Mouse (Mus musculus): Measurements from ENCODE around the gene Mis18a. TPM values are rescaled to one million over a fixed set of nuclear protein-coding genes. Genes with fewer than 3 reads are reported as not detected.
A peak's percentile ranks its signal among the peaks of the same experiment; 100 is the strongest.

The Mis18a gene
- total RNA-seq, 1 experiment = 21.3 TPM

DNA sequence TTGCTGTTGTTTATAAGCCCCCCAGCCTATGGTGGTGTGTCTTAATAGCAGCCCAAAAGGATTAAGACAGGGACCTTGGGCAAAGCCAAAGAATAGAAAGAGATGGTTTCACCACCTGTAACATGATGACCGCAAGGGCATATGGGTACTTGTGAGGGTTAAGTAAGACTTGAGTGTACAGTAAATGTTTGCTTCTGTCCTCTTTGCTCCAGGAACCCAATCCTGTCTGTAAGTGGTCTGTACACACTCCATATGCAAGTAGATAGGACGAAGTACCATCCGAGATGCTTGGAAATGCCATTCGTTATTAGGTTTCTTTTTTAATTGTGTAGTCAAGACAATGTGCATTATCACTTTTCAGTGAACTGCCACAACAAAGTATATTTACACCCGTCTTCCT, 33.6 kb downstream of the Mis18a start:
- Histone ChIP-seq H3K4me3 (ENCODE audit: insufficient read depth in 1 of 2, low read depth in 1 of 2, low read length in 2 of 2, poor library complexity in 1 of 2, severe bottlenecking in 1 of 2) (peak overlapping the region in 1 of 2 experiments; percentile 52; a peak in 1 of 4 replicates), H3K9ac (ENCODE audit: insufficient read depth, low read depth, low read length, poor library complexity, severe bottlenecking) (no peak overlapping the region), H3K27ac (ENCODE audit: insufficient read depth, low read depth, low read length, poor library complexity, severe bottlenecking) (no peak overlapping the region), H3K4me1 (ENCODE audit: control insufficient read depth in 2 of 2, insufficient read depth in 2 of 2, low read length in 2 of 2, poor library complexity in 1 of 2) (no peaks in the 10 kb centered on the region), H3K9me3 (ENCODE audit: control insufficient read depth, insufficient read depth, low read depth, low read length) (no peaks in the 10 kb centered on the region), H3K36me3 (ENCODE audit: control insufficient read depth, insufficient read depth, low read length, poor library complexity, severe bottlenecking) (no peaks in the 10 kb centered on the region)
- in situ Hi-C loops (cut with MboI; ENCODE audit: low sequenced_read_pairs in 2 of 2, unreplicated experiment in 2 of 2) = no loop called here
- DNase-seq (ENCODE audit: low read depth, low spot score) = no peak
- TF ChIP-seq ZC3H11A (IDR thresholded peaks at IDR 0.05; ENCODE audit: borderline replicate concordance, low read depth, low read length) = no peak
- TF ChIP-seq MAFK (IDR thresholded peaks at IDR 0.05; ENCODE audit: insufficient read depth, low read depth, low read length) = no peak
- TF ChIP-seq ZNF384 (IDR thresholded peaks at IDR 0.05; ENCODE audit: low read depth, low read length) = no peak
- no peak for TF ChIP-seq CHD2 (IDR thresholded peaks at IDR 0.05; ENCODE audit: low read depth, low read length)
- TF ChIP-seq HCFC1 (IDR thresholded peaks at IDR 0.05; ENCODE audit: borderline replicate concordance, insufficient read depth, low read length) = no peak

DNA sequence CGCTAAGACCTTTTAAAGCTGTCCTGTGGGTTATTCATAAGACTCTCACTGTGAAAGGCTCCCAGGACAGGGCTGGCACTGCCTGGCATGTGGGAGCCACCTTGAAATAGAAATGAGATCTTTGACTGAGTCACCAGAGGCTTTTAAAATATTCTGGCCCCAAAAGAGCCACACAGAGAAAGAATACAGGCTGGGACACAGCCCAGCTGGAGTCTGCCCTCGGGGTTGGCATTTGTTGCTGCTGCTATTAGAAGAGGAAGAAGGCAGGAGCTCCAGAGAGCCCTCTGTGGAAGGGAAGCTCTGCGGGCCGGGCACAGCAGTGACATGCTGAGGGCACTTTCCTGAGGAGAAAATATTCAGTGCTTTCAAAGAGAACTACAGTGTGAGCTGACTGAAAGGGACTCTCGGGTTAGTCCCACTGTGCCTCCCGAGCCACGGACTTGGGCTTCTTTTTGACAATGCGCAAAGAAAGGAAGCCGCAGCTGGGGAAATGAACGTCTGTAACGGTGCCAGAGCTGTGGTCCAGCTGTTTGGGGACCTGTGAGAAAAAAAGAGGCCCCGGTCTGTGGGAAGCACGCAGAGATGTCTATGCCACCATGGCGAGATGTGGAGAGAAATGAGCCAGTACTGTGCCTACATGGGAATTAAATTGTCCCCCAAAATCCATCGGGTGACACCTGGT, 34.4 kb downstream of the Mis18a start:
- DNase-seq (ENCODE audit: low read depth, low spot score) = no peak
- Histone ChIP-seq H3K27ac (ENCODE audit: insufficient read depth, low read depth, low read length, poor library complexity, severe bottlenecking) (no peak overlapping the region), H3K4me3 (ENCODE audit: insufficient read depth in 1 of 2, low read depth in 1 of 2, low read length in 2 of 2, poor library complexity in 1 of 2, severe bottlenecking in 1 of 2) (peak overlapping the region; percentile 18 to 52; a peak in 3 of 4 replicates), H3K9ac (ENCODE audit: insufficient read depth, low read depth, low read length, poor library complexity, severe bottlenecking) (peak overlapping the region; percentile 31; the same call in 1 of the 2 replicates), H3K4me1 (ENCODE audit: control insufficient read depth in 2 of 2, insufficient read depth in 2 of 2, low read length in 2 of 2, poor library complexity in 1 of 2) (no peaks in the 10 kb centered on the region), H3K36me3 (ENCODE audit: control insufficient read depth, insufficient read depth, low read length, poor library complexity, severe bottlenecking) (no peaks in the 10 kb centered on the region), H3K9me3 (ENCODE audit: control insufficient read depth, insufficient read depth, low read depth, low read length) (no peaks in the 10 kb centered on the region)
- in situ Hi-C loops (cut with MboI; ENCODE audit: low sequenced_read_pairs in 2 of 2, unreplicated experiment in 2 of 2) = no loop called here
- TF ChIP-seq MAFK (IDR thresholded peaks at IDR 0.05; ENCODE audit: insufficient read depth, low read depth, low read length) (no peak), ZNF384 (IDR thresholded peaks at IDR 0.05; ENCODE audit: low read depth, low read length) (no peak), CHD2 (IDR thresholded peaks at IDR 0.05; ENCODE audit: low read depth, low read length) (no peak), HCFC1 (IDR thresholded peaks at IDR 0.05; ENCODE audit: borderline replicate concordance, insufficient read depth, low read length) (no peak), ZC3H11A (IDR thresholded peaks at IDR 0.05; ENCODE audit: borderline replicate concordance, low read depth, low read length) (no peak)

DNA sequence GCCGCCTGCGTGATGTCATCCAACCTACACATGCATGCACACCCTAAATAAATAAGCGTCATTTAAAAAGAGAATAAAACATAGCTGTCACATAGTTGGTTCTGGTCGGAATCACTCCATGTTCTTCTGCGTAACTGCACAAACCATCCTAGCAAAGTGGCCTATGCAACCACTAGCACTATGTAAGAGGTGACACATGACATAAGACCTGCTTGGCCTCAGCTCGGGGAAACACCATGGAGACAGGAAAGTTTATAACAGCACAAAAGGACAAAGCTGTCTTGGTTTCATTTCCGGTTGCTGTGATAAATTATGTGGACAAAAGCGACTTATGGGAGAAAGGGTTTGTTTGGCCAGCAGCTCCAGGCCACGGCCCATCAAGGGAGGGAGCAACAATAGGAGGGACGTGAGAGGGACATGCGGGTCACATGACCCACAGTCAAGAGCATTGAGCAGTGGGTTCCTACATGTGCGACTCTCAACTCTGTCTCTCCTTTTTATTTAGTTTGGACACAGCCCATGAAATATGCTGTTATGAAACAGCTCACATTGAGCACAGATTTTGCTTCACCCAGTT, 39.4 kb downstream of the Mis18a start:
- H3K9me3 ChIP-seq (ENCODE audit: control insufficient read depth, insufficient read depth, low read depth, low read length) = no peaks in the 10 kb centered on the region
- in situ Hi-C loops (cut with MboI; ENCODE audit: low sequenced_read_pairs in 2 of 2, unreplicated experiment in 2 of 2) = no loop called here
- TF ChIP-seq HCFC1 (IDR thresholded peaks at IDR 0.05; ENCODE audit: borderline replicate concordance, insufficient read depth, low read length) (no peak), CHD2 (IDR thresholded peaks at IDR 0.05; ENCODE audit: low read depth, low read length) (no peak), ZC3H11A (IDR thresholded peaks at IDR 0.05; ENCODE audit: borderline replicate concordance, low read depth, low read length) (no peak), ZNF384 (IDR thresholded peaks at IDR 0.05; ENCODE audit: low read depth, low read length) (no peak), MAFK (IDR thresholded peaks at IDR 0.05; ENCODE audit: insufficient read depth, low read depth, low read length) (no peak)
- H3K36me3 ChIP-seq (ENCODE audit: control insufficient read depth, insufficient read depth, low read length, poor library complexity, severe bottlenecking) = no peaks in the 10 kb centered on the region
- H3K4me1 ChIP-seq (ENCODE audit: control insufficient read depth in 2 of 2, insufficient read depth in 2 of 2, low read length in 2 of 2, poor library complexity in 1 of 2) = no peaks in the 10 kb centered on the region
- no peak for DNase-seq (ENCODE audit: low read depth, low spot score)
- H3K9ac ChIP-seq (ENCODE audit: insufficient read depth, low read depth, low read length, poor library complexity, severe bottlenecking) = no peak overlapping the region
- H3K4me3 ChIP-seq (ENCODE audit: insufficient read depth in 1 of 2, low read depth in 1 of 2, low read length in 2 of 2, poor library complexity in 1 of 2, severe bottlenecking in 1 of 2) = no peak overlapping the region
- no peak overlapping the region for H3K27ac ChIP-seq (ENCODE audit: insufficient read depth, low read depth, low read length, poor library complexity, severe bottlenecking)

GRCm38 (mm10) chr16:90687011-90687410, 40.2 kb downstream of the Mis18a start:
- TF ChIP-seq CHD2 (IDR thresholded peaks at IDR 0.05; ENCODE audit: low read depth, low read length) (no peak), HCFC1 (IDR thresholded peaks at IDR 0.05; ENCODE audit: borderline replicate concordance, insufficient read depth, low read length) (no peak), MAFK (IDR thresholded peaks at IDR 0.05; ENCODE audit: insufficient read depth, low read depth, low read length) (no peak), ZC3H11A (IDR thresholded peaks at IDR 0.05; ENCODE audit: borderline replicate concordance, low read depth, low read length) (no peak), ZNF384 (IDR thresholded peaks at IDR 0.05; ENCODE audit: low read depth, low read length) (no peak)
- Histone ChIP-seq H3K36me3 (ENCODE audit: control insufficient read depth, insufficient read depth, low read length, poor library complexity, severe bottlenecking) (no peaks in the 10 kb centered on the region), H3K9ac (ENCODE audit: insufficient read depth, low read depth, low read length, poor library complexity, severe bottlenecking) (no peak overlapping the region), H3K9me3 (ENCODE audit: control insufficient read depth, insufficient read depth, low read depth, low read length) (no peaks in the 10 kb centered on the region), H3K4me3 (ENCODE audit: insufficient read depth in 1 of 2, low read depth in 1 of 2, low read length in 2 of 2, poor library complexity in 1 of 2, severe bottlenecking in 1 of 2) (no peak overlapping the region), H3K4me1 (ENCODE audit: control insufficient read depth in 2 of 2, insufficient read depth in 2 of 2, low read length in 2 of 2, poor library complexity in 1 of 2) (no peaks in the 10 kb centered on the region), H3K27ac (ENCODE audit: insufficient read depth, low read depth, low read length, poor library complexity, severe bottlenecking) (no peak overlapping the region)
- in situ Hi-C loops (cut with MboI; ENCODE audit: low sequenced_read_pairs in 2 of 2, unreplicated experiment in 2 of 2) = no loop called here
- DNase-seq (ENCODE audit: low read depth, low spot score) = no peak

All from ES-E14 (cell line).